Mouse (Mus musculus) CH12.LX (cell line): Measurements from ENCODE around the gene Wnt2.

ENCODE experiments used
- CTCF ChIP-seq, 2 experiments: IDR thresholded peaks in 1 of 2; conservative IDR thresholded peaks in 1 of 2; 2 replicates each; pipeline ENCODE4 v1.5.1; 2011 to 2012; ENCODE audit warnings: low read depth in 2 of 2, low read length in 2 of 2, improper control_type of control experiment in 1 of 2, inconsistent platforms in 1 of 2, mild to moderate bottlenecking in 1 of 2, moderate library complexity in 1 of 2
- EP300 ChIP-seq: IDR thresholded peaks from 2 replicates; pipeline ENCODE4 v1.6.1; 2011; ENCODE audit warnings: low read length, improper control_type of control experiment
- MAX ChIP-seq: IDR thresholded peaks from 2 replicates; pipeline ENCODE4 v1.6.1; 2011; ENCODE audit warnings: low read length, improper control_type of control experiment
- MAZ ChIP-seq: IDR thresholded peaks from 2 replicates; pipeline ENCODE4 v1.6.1; 2012; ENCODE audit warnings: low read depth, mild to moderate bottlenecking, inconsistent platforms, low read length, improper control_type of control experiment, moderate library complexity
- MYC ChIP-seq: IDR thresholded peaks from 2 replicates; pipeline ENCODE4 v1.6.1; 2011; ENCODE audit warnings: low read depth, mild to moderate bottlenecking, improper control_type of control experiment, low read length
- POLR2A ChIP-seq: IDR thresholded peaks from 2 replicates; pipeline ENCODE4 v1.6.1; 2011; ENCODE audit warnings: low read depth, mild to moderate bottlenecking, improper control_type of control experiment, low read length
- POLR2AphosphoS2 ChIP-seq: IDR thresholded peaks from 2 replicates; pipeline ENCODE4 v1.6.1; 2011; ENCODE audit warnings: low read depth, low read length, improper control_type of control experiment
- TBP ChIP-seq: conservative IDR thresholded peaks from 2 replicates; pipeline ENCODE4 v1.6.1; 2011; ENCODE audit warnings: low read depth, low read length, improper control_type of control experiment
- TCF12 ChIP-seq: IDR thresholded peaks from 2 replicates; pipeline ENCODE4 v1.6.1; 2014; ENCODE audit warnings: low read depth, mild to moderate bottlenecking, inconsistent platforms, low read length, improper control_type of control experiment
- USF1 ChIP-seq: IDR thresholded peaks from 2 replicates; pipeline ENCODE4 v1.6.1; 2014; ENCODE audit warnings: low read depth, mild to moderate bottlenecking, inconsistent platforms, low read length, improper control_type of control experiment
- ZNF384 ChIP-seq: IDR thresholded peaks from 2 replicates; pipeline ENCODE4 v1.6.1; 2012; ENCODE audit warnings: low read depth, low read length, improper control_type of control experiment, inconsistent platforms

- TF ChIP-seq USF1 (no peak), CTCF (conservative IDR thresholded peaks at IDR 0.05 in 1 of 2, IDR thresholded peaks at IDR 0.05 in 1 of 2; ENCODE audit: low read depth in 2 of 2, low read length in 2 of 2) (no peak), POLR2A (no peak), TCF12 (no peak), MYC (no peak), EP300 (no peak), TBP (no peak), ZNF384 (no peak), MAX (no peak), MAZ (no peak), POLR2AphosphoS2 (no peak)
These were observed 27.5 kb upstream of the Wnt2 start for GRCm38 (mm10) chr6:18057899-18058298.
